In genomic region chr13:15018811-15019745, GRCm38 (mm10) we compare ENCODE assay signal across 10 mouse cellular contexts.
DNase-seq lines count a peak whose midpoint lies in the region; ATAC-seq lines count a peak whose summit lies in the region.
"Had no signal": no experiment of that assay in that cellular context is flagged by ENCODE, and none has a peak within 500 bp of the region (broad histone marks: within the 10 kb centered on the region; RNA-seq: fewer than 3 reads in every experiment).

No protein-coding gene starts in this region.

- 53% methylated on average over 16 of the region's 16 CpGs for WGBS in embryonic facial prominence, embryonic 14.5 days
- 67% methylated on average over 16 of the region's 16 CpGs for WGBS in embryonic facial prominence, embryonic 10.5 days

- no peak overlapping the region for H3K27ac ChIP-seq in embryonic facial prominence, embryonic 14.5 days (replicated peaks; ENCODE audit: low read depth, low read length)
- H3K27ac ChIP-seq in embryonic facial prominence, embryonic 10.5 days (replicated peaks), result no peak overlapping the region

- H3K27me3 ChIP-seq in embryonic facial prominence, embryonic 14.5 days (replicated peaks; ENCODE audit: control insufficient read depth, insufficient read depth, low read length), result no peaks in the 10 kb centered on the region
- no peaks in the 10 kb centered on the region for H3K27me3 ChIP-seq in embryonic facial prominence, embryonic 10.5 days (replicated peaks; ENCODE audit: low read depth, poor library complexity, severe bottlenecking)

- no peaks in the 10 kb centered on the region for H3K4me1 ChIP-seq in embryonic facial prominence, embryonic 14.5 days (ENCODE audit: control insufficient read depth, insufficient read depth, low read length)
- 0 out of 2 replicates have a peak, but pooled peaks cover 4% of the 10 kb centered on the region for H3K4me1 ChIP-seq in embryonic facial prominence, embryonic 10.5 days

- no peak overlapping the region for H3K4me2 ChIP-seq in embryonic facial prominence, embryonic 14.5 days (ENCODE audit: low read depth, low read length)

- H3K9me3 ChIP-seq in embryonic facial prominence, embryonic 14.5 days (ENCODE audit: control insufficient read depth, low read length), result no peaks in the 10 kb centered on the region
- no peaks in the 10 kb centered on the region for H3K9me3 ChIP-seq in embryonic facial prominence, embryonic 10.5 days

- no peaks in the 10 kb centered on the region for H3K36me3 ChIP-seq in embryonic facial prominence, embryonic 14.5 days (ENCODE audit: control insufficient read depth, insufficient read depth, low read length)
- no peaks in the 10 kb centered on the region for H3K36me3 ChIP-seq in embryonic facial prominence, embryonic 10.5 days (replicated peaks)

- no peak overlapping the region for H3K9ac ChIP-seq in embryonic facial prominence, embryonic 14.5 days (ENCODE audit: low read depth, low read length)

- intact Hi-C loops in left cerebral cortex, postnatal 10 days (cut with DNase I), result no loop called here

- no peak for ATAC-seq in embryonic facial prominence, embryonic 14.5 days (ENCODE audit: low read depth)

- DNase-seq in embryonic facial prominence, embryonic 14.5 days (ENCODE audit: low spot score), result peak; percentile 46
- DNase-seq in embryonic facial prominence, embryonic 10.5 days (ENCODE audit: low spot score), result no peak
- peak; percentile 8 for DNase-seq in brain, adult 2 months (ENCODE audit: low read depth, low spot score)
- DNase-seq in heart, adult 9 months (ENCODE audit: low spot score in 2 of 2), result peak; percentile 73 to 75
- peak; percentile 14 for DNase-seq in kidney, postnatal 10 days
- DNase-seq in left cerebral cortex, postnatal 10 days (ENCODE audit: extremely low spot score in 1 of 2, low spot score in 2 of 2), result no peak
- no peak for DNase-seq in frontal cortex, postnatal 25 days (ENCODE audit: low spot score in 2 of 2)
- DNase-seq in spleen, adult 12 weeks (ENCODE audit: low spot score), result no peak
- DNase-seq: adrenal gland, adult 8-10 months; cerebellum, postnatal 25 days had no signal

- H3K4me3 ChIP-seq in embryonic facial prominence, embryonic 14.5 days (ENCODE audit: low read depth, low read length), result no peak overlapping the region
- H3K4me3 ChIP-seq in embryonic facial prominence, embryonic 10.5 days, result no peak overlapping the region

Comparison
In these comparisons a context has a peak if more than half of its experiments do, and no peak if none do; other contexts are left out.
1. DNase-seq: peak in embryonic facial prominence, embryonic 14.5 days (single experiment), brain, adult 2 months (single experiment), heart, adult 9 months (2 of 2) and kidney, postnatal 10 days (single experiment); none in embryonic facial prominence, embryonic 10.5 days (single experiment), left cerebral cortex, postnatal 10 days (0 of 2), frontal cortex, postnatal 25 days (0 of 2) and spleen, adult 12 weeks (single experiment).